Mouse (Mus musculus): Measurements from ENCODE around the gene Ceacam19. TPM values are rescaled to one million over a fixed set of nuclear protein-coding genes. Genes with fewer than 3 reads are reported as not detected.
A peak's percentile ranks its signal among the peaks of the same experiment; 100 is the strongest.

Gene Ceacam19
- polyA plus RNA-seq, 1 experiment from 2014 or later: not detected

DNA sequence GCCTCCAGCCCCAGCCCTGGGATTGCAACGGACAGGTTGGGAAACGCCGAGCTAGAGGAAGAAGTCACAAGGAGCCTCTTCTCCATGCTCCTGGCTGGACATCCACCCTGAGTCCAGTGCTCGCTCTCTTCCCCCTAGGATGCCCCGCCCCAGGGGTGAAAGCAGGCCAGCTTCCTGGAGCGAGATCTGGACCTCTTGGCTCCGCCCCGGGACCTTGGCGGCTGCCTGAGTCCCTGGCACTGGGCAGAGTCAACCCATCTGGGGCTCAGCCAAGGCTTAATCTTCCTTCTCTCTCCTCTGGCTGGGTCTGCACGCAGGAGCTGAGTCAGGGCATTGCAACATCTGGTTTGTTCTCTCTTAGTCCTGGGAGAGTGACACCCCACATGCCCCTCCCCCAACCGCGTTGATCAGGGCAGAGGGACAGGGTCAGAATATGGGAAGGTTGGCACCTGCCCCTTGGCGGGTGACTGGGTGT lies 57.0 kb downstream of the Ceacam19 start:
- Histone ChIP-seq H3K4me1 (ENCODE audit: control insufficient read depth, low read depth, low read length) (peaks cover 9% of the 10 kb centered on the region), H3K4me2 (ENCODE audit: low read depth, low read length) (0 out of 2 replicates have a peak overlapping the region, but pooled peaks have one; percentile 7), H3K4me3 (ENCODE audit: low read depth, low read length) (no peak overlapping the region), H3K9me3 (replicated peaks; ENCODE audit: control insufficient read depth, low read length) (no peaks in the 10 kb centered on the region), H3K36me3 (ENCODE audit: control insufficient read depth, insufficient read depth) (no peaks in the 10 kb centered on the region), H3K27me3 (ENCODE audit: control insufficient read depth, insufficient read depth, low read depth, low read length) (no peaks in the 10 kb centered on the region), H3K27ac (ENCODE audit: low read length) (no peak overlapping the region), H3K9ac (ENCODE audit: low read depth, low read length) (no peak overlapping the region)
- 15% methylated on average over 13 of the region's 13 CpGs for WGBS (ENCODE audit: insufficient replicate concordance)
- peak; percentile 86 for ATAC-seq (ENCODE audit: low read depth)

DNA sequence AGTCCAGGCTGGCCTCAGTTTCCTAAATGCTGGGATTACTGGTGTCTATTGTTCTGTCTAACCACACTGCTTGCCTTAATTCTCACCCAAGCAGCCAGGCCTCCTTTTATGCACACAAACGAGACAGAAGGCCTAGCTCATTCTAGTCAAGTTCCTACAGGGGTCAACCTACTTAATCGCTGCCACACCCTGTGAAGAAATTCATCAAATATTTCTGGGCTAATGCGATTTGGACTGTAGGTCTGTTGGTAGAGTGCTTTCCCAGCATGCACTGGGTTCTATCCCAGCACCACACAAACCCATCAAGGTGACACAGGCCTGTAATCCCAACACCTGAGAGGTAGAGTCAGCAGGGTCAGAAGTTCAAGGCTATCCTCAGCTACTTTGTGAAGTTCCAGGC lies 58.1 kb downstream of the Ceacam19 start:
- 59% methylated on average over 3 of the region's 3 CpGs for WGBS (ENCODE audit: insufficient replicate concordance)

DNA sequence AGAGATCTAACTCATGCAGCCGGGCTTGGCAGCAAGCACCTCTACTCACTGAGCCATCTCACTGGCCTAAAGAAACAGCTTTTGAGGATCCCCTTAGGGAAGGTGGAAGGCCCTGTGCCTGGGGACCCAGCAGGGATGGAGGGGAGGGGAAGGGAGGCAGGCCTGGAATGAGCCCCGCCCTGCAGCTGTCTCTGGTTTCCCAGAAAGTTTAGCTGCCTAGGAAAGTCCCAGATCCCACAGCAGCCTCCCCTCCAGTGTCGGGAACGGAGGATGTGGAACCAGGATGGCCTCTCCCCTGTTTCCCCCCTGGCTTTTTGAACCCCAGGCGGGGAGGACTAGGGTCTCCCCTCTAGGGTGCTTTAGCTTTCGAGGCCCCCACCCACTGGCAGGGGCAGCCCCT lies 61.0 kb downstream of the Ceacam19 start:
- WGBS (ENCODE audit: insufficient replicate concordance): 67% methylated on average over 6 of the region's 6 CpGs

More for the DNA sequence above, 58.1 kb downstream of the Ceacam19 start:
- H3K4me3 ChIP-seq (ENCODE audit: low read depth, low read length): no peak overlapping the region
- no peaks in the 10 kb centered on the region for H3K36me3 ChIP-seq (ENCODE audit: control insufficient read depth, insufficient read depth)
- H3K4me1 ChIP-seq (ENCODE audit: control insufficient read depth, low read depth, low read length): peaks cover 9% of the 10 kb centered on the region
- ATAC-seq (ENCODE audit: low read depth): no peak
- no peaks in the 10 kb centered on the region for H3K9me3 ChIP-seq (replicated peaks; ENCODE audit: control insufficient read depth, low read length)
- H3K27me3 ChIP-seq (ENCODE audit: control insufficient read depth, insufficient read depth, low read depth, low read length): no peaks in the 10 kb centered on the region
- no peak overlapping the region for H3K27ac ChIP-seq (ENCODE audit: low read length)
- no peak overlapping the region for H3K4me2 ChIP-seq (ENCODE audit: low read depth, low read length)
- H3K9ac ChIP-seq (ENCODE audit: low read depth, low read length): no peak overlapping the region

More for the DNA sequence above, 61.0 kb downstream of the Ceacam19 start:
- no peak overlapping the region for H3K27ac ChIP-seq (ENCODE audit: low read length)
- H3K36me3 ChIP-seq (ENCODE audit: control insufficient read depth, insufficient read depth): no peaks in the 10 kb centered on the region
- H3K4me3 ChIP-seq (ENCODE audit: low read depth, low read length): no peak overlapping the region
- peaks cover 18% of the 10 kb centered on the region for H3K4me1 ChIP-seq (ENCODE audit: control insufficient read depth, low read depth, low read length)
- no peak for ATAC-seq (ENCODE audit: low read depth)
- no peak overlapping the region for H3K4me2 ChIP-seq (ENCODE audit: low read depth, low read length)
- peaks cover 16% of the 10 kb centered on the region for H3K27me3 ChIP-seq (ENCODE audit: control insufficient read depth, insufficient read depth, low read depth, low read length)
- no peak overlapping the region for H3K9ac ChIP-seq (ENCODE audit: low read depth, low read length)
- no peaks in the 10 kb centered on the region for H3K9me3 ChIP-seq (replicated peaks; ENCODE audit: control insufficient read depth, low read length)

Other genes with a start within 250 kb of the Ceacam19 start
- gene Clptm1, start 222.9 kb downstream of the Ceacam19 start, polyA plus RNA-seq (2015; fragmentation: Nextera tagmentation; extraction: Ambion mirVana): 36.2 and 42.7 TPM in 2 replicates
- 1,344 and 1,420 TPM in 2 replicates for gene Apoc2, start 210.0 kb downstream of the Ceacam19 start, polyA plus RNA-seq (2015; fragmentation: Nextera tagmentation; extraction: Ambion mirVana)
- gene Gm44805, start 206.5 kb downstream of the Ceacam19 start, polyA plus RNA-seq (2015; fragmentation: Nextera tagmentation; extraction: Ambion mirVana): 20.6 and 35.3 TPM in 2 replicates
- gene Apoc4, start 206.5 kb downstream of the Ceacam19 start, polyA plus RNA-seq (2015; fragmentation: Nextera tagmentation; extraction: Ambion mirVana): 405 and 488 TPM in 2 replicates
- 919 and 984 TPM in 2 replicates for gene Apoc1, start 195.3 kb downstream of the Ceacam19 start, polyA plus RNA-seq (2015; fragmentation: Nextera tagmentation; extraction: Ambion mirVana)
- 3,720 and 4,229 TPM in 2 replicates for gene Apoe, start 188.8 kb downstream of the Ceacam19 start, polyA plus RNA-seq (2015; fragmentation: Nextera tagmentation; extraction: Ambion mirVana)
- gene Tomm40, start 172.5 kb downstream of the Ceacam19 start, polyA plus RNA-seq (2015; fragmentation: Nextera tagmentation; extraction: Ambion mirVana): 47.3 and 51.8 TPM in 2 replicates
- gene Nectin2, start 137.5 kb downstream of the Ceacam19 start, polyA plus RNA-seq (2015; fragmentation: Nextera tagmentation; extraction: Ambion mirVana): 12.9 and 15.8 TPM in 2 replicates
- gene Bcam, start 116.9 kb downstream of the Ceacam19 start, polyA plus RNA-seq (2015; fragmentation: Nextera tagmentation; extraction: Ambion mirVana): 7.4 and 9.7 TPM in 2 replicates
- gene Cblc, start 91.2 kb downstream of the Ceacam19 start, polyA plus RNA-seq (2015; fragmentation: Nextera tagmentation; extraction: Ambion mirVana): 4.7 and 5.4 TPM in 2 replicates
- gene Bcl3, start 65.2 kb downstream of the Ceacam19 start, polyA plus RNA-seq (2015; fragmentation: Nextera tagmentation; extraction: Ambion mirVana): 4.1 and 4.4 TPM in 2 replicates
- 0.08 TPM in 1 of 2 replicates, not detected in the other for gene Gm19345, start 36.0 kb downstream of the Ceacam19 start, polyA plus RNA-seq (2015; fragmentation: Nextera tagmentation; extraction: Ambion mirVana)
- gene Ceacam16, start 26.7 kb downstream of the Ceacam19 start, polyA plus RNA-seq (2015; fragmentation: Nextera tagmentation; extraction: Ambion mirVana): not detected in 2 replicates
- gene Pvr, start 33.2 kb upstream of the Ceacam19 start, polyA plus RNA-seq (2015; fragmentation: Nextera tagmentation; extraction: Ambion mirVana): 3.4 and 3.6 TPM in 2 replicates
- gene Igsf23, start 62.8 kb upstream of the Ceacam19 start, polyA plus RNA-seq (2015; fragmentation: Nextera tagmentation; extraction: Ambion mirVana): 0.15 and 0.30 TPM in 2 replicates
- gene Ceacam20, start 77.4 kb upstream of the Ceacam19 start, polyA plus RNA-seq (2015; fragmentation: Nextera tagmentation; extraction: Ambion mirVana): not detected in 2 replicates
- not detected in 2 replicates for gene Nlrp9b, start 103.5 kb upstream of the Ceacam19 start, polyA plus RNA-seq (2015; fragmentation: Nextera tagmentation; extraction: Ambion mirVana)
- not detected in 2 replicates for gene Vmn1r91, start 211.7 kb upstream of the Ceacam19 start, polyA plus RNA-seq (2015; fragmentation: Nextera tagmentation; extraction: Ambion mirVana)
- gene Gm16442, start 234.6 kb upstream of the Ceacam19 start, polyA plus RNA-seq (2015; fragmentation: Nextera tagmentation; extraction: Ambion mirVana): not detected in 2 replicates